Mouse (Mus musculus) cerebellum, adult 8-10 months (tissue): ENCODE results near the gene Hdlbp.

Experiments used
- DNase-seq: peaks from one replicate; pipeline ENCODE4 v3.0.0; 2022

Hdlbp gene

DNA sequence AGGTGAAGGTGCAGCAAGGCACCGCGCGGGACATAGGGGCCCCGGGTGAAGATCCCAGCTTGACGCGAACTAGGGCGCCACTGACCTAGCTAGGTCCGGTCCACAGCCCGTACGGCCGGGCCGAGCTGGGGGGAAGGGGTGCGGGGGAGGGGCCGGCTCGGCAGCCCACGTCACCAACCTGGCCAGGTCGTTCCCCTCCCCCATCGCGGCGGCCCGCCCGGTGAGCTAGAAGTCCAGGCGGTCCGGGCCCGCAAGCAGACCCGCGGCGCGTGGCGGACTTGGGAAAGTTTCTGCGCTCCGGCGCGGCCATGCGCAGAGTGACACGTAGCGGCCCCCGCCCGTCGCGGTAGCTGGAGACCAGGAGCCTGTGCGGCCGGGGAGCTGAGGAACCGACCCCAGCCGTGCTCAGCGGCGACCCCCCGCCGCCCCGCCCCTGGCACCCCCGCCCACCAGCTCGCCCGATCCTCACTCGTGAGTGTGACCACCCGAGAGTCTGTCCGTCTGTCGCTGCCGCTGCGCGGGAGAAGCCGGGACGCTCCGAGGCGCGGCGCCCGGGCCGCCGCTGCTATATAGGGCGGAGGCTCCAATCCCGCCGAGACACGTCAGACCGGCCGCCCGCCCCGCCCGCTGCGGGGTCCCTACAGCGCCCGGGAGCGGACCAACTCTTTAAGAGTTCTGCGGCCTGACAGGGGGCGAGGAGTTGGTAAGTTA is 33.3 kb downstream of the Hdlbp start:
- no peak for DNase-seq

DNA sequence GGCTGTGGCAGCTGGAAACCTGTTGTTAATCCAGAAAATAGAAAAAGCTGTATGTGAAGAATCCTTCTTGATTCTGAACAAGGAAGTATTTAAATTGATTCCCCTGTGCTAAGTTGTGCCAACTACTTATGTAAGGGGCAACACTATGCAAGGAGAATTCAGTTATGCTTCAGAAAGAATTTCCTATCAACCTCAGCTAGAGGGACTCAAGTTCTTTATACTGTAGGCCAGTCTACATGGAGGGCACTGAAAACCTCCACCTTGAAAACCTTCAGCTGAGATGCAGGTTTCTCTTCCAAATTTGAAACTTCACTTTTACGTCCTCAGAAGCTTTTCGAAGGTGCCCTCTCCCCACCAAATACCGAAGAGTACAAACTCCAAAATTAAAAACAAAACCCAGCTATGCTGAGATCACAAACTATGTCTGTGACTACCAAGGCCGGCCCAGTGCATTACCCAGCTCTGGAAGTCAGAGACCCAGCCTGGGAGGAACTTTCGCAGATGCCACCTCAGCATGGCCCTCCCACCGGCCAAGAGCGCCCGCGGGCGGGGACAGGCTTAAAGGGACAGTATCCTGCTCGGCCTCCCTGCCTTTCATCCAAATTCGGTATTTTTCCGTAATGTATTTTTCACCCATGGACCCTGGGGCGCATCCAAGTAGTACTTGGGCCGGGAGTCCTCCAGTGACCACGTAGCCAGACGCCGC is 34.1 kb downstream of the Hdlbp start:
- peak; percentile 73 for DNase-seq

DNA sequence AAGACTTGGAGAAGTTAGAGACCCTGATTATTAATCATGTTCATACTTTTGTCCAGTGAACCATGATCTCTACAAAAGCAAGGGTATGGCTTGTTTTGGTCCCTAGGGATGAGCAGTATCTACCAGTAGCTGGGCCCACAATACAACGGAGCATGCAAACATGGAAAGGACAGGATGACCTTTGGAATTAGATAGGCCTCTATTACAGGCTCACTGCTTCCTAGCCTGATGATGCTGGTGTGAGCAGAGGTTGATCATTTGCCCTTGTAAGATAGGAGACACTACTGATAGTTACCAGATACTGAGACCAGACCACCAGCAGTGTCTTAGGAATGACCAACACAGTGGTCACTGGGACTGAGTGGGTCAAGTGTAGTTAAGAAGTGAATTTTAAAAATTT is 39.3 kb downstream of the Hdlbp start:
- no peak for DNase-seq

DNA sequence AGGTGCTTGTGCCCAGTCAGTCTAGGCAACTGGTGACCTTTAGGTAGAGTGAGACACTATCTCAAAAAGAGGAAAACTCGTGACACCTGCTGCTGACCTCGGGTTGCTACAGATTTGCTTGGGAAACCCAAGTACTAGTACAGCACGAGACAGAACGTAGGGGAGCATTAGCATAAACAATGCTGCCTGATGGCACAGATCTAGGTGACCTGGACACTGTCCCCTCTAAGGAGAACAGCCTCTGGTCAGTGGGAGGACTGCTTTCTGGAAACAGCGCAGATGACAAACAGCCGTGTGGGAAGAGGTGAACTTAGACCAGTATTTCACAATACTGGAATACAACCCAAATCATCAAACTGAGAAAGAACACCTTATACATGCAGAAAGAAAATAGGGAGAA is 46.5 kb downstream of the Hdlbp start:
- no peak for DNase-seq

DNA sequence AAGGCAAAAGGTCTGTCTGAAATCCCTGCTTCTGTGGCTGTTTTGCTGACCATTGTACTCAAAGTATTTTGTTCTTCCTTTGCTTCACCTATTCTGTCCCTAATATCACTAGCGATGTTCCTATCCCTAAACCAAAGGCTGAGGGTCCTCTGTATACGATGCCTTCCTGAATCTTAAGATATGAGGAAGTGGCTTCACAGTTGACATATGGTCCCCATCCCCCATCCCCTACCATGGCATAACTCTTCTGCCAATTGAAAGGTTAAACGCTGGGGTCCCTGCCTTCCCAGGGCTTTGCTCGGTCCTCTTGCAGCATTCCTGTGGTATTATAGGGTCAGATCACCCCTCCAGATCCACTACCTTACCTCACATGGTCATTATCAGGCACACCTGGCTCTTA is 75.2 kb downstream of the Hdlbp start:
- DNase-seq: no peak

DNA sequence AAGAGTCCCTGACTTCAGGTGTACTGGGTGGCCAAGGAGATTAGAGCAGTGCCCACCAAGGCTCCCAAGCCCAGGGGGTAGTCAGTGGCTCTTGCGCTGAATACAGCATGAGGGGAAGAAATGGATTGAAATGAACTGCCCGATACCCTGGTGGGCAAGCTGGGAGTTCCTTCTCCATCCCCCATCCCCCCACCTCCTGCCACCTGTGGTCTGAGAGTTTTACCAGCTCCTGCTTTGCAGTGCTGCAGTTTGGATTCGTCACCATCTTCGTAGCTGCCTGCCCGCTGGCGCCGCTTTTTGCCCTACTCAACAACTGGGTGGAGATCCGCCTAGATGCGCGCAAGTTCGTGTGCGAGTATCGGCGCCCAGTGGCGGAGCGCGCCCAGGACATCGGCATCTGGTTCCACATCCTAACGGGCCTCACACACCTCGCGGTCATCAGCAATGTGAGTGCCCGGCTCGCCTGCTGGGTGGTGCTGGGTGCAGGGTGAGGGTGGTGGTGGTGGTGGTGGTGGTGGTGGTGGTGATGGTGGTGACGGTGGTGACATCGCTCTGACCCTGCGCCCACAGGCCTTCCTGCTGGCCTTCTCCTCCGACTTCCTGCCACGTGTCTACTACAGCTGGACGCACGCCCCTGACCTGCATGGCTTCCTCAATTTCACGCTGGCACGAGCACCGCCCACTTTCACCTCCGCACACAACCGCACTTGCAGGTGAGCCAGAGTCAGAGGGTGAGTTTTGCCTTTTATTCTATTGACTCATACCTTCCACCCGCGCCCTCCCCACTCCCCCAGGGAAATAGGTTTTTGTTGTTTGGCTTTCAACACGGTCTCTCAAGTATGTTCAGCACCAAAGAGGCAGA is 77.2 kb downstream of the Hdlbp start:
- DNase-seq: no peak

DNA sequence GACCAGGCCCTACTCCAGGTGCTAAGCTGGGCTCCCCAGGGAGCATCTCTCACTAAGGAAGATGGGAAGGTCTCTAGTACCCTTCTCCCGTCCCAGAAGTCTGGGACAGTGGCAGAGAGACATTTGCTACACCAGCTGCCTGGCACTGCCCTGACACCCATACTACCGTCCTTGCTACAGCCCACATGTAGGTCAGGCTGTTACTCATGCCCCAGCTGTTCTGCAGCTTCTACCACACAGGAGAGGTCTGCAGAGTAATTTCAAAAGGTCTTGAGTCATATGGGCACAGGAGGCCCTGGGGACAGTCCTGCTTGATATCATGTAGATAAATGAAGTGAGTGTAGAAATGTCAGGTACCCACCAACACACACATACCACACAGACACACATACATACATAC is 89.7 kb downstream of the Hdlbp start:
- DNase-seq: no peak

DNA sequence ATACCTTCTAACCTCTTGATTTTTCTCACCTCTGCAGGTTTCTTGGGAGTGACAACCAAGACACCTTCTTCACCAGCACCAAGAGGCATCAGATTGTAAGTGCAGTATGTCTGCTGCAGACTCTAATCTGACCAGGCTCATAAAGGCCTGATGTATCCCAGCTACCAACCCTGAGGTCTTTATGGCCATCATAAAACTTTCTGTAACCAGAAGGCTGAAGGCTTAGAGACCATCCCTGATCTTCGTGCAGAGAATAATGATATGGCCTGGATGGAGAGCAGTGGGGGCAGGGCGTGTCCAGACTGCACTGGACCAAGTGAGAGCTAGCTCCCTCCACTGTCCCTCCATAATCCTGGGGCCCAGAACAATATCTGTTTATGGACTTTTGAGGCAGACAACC is 91.4 kb downstream of the Hdlbp start:
- no peak for DNase-seq

DNA sequence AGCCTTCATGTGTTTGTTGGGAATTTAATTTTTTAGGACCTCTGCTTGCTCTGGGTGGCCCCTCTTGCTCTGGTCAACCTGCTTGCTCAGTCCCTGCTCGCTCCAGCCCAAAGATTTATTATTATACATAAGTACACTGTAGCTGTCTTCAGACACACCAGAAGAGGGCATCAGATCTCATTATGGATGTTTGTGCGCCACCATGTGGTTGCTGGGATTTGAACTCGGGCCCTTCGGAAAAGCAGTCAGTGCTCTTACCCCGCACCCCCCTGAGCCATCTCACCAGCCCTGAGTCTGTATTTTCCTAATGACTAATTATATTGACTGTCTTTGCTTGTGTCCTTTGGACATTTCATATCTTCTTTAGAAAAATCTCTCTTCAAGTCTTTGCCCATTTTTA is 99.5 kb downstream of the Hdlbp start:
- no peak for DNase-seq

DNA sequence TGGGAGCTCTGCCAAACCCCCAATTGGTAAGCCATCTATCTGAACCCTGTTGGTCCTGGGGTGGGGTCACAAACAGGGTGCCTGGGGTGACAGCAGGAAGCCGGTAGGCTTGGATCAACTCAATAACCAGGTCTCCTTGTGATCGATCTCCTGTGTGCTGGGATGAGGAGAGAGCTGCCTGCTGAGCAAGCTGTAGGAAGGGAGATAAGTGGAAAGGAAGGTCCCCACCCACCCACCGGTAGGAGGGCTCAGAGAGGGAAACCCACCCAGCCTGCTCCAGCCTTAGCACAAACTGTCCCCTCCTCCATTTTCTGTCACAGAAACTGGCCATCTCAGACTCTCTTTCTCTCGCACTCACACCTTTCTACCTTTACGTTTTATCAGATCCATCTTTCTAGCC is 101.3 kb downstream of the Hdlbp start:
- DNase-seq: no peak

DNA sequence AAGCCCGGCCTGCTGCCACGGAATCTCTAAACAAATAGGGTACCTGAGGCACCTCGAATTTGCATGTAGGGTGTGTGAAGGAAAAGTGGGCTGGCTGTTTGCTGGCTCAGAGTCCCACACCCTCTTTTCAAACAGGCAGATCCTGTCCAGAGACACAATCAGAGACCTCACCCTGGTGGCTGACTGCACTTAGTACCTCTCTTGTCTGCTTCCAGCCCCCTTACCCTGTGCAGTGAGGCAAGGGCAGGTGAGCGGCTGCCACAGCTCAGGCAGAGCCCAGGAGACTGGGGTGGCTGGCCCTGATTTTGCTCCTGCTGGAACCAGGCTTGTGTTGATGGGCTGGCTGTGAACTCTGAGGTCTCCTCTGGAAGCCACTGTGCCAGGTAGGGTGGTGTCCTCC is 105.0 kb downstream of the Hdlbp start, which contains the start of gene Ano7:
Gene Ano7 (plus strand): TSS at position 266 of the 400 bp plus-strand sequence.
- DNase-seq: no peak

DNA sequence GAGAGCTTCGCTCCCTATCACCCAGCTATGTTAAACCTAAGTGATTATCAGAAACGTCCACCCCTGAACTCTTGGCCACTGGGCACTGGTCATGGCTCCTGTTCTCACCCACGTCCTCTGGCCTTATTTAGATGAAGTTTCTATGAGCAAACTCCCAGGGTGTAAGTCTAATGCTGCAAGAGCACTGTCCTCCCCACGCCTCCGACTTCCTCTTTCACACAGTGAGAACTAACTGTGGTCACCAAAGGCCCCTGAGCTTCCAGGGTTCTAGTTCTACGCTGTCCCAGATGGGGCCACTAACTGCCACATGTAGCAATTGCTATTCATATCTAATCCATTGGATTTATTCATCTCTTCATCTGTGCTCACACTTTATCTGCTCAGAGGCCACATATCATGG is 113.0 kb downstream of the Hdlbp start:
- no peak for DNase-seq

DNA sequence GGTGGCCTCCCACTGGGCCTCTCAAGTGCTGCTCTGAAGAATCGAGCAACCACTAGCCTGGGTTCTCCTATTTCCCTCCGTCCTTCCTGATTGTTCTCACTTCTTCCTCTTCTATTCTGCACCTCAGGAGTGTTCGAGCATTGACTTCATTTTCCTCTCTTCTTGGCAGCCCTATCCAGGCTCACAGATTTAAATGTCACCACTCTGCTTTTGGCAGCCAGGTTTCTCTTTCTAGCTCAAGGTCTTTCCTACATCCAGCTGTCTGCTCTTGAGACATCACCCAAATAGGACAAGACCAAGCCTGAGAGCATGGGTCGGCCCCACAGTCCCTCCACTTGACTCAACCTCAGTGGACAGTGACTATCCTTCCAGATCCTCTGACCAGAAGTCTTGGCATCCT is 116.0 kb downstream of the Hdlbp start:
- no peak for DNase-seq
